Mouse (Mus musculus) forebrain, postnatal 0 days (tissue): ENCODE measurements around the gene Ahctf1. TPM values are rescaled to one million over a fixed set of nuclear protein-coding genes. Genes with fewer than 3 reads are reported as not detected.

Experiments
- ATAC-seq: fragments of 200-750 bp; cut with Nextera tagmentation; 2 replicates; pipeline ENCODE4 v1.8.0; 2017; ENCODE audit warnings: mild to moderate bottlenecking, moderate library complexity
- DNase-seq: peaks from one replicate; pipeline ENCODE4 v3.0.0-alpha.2; 2015
- H3K27ac ChIP-seq: fragments of 300-500 bp; sonication (generic); 2 replicates; pipeline ENCODE4 v1.5.1; 2014; ENCODE audit warnings: low read depth, mild to moderate bottlenecking, antibody characterized with exemption, low read length, moderate library complexity, mixed read lengths
- H3K27me3 ChIP-seq: fragments of 300-500 bp; sonication (generic); 2 replicates; pipeline ENCODE4 v1.6.1; 2014; ENCODE audit warnings: mild to moderate bottlenecking, low read length, mixed read lengths; ENCODE audit not compliant: insufficient read depth
- H3K36me3 ChIP-seq: fragments of 300-500 bp; sonication (generic); 2 replicates; pipeline ENCODE4 v1.6.1; 2014; ENCODE audit warnings: mild to moderate bottlenecking, moderate library complexity; ENCODE audit not compliant: insufficient read depth
- H3K4me1 ChIP-seq: fragments of 300-500 bp; sonication (generic); 2 replicates; pipeline ENCODE4 v1.6.1; 2014; ENCODE audit warnings: antibody characterized with exemption; ENCODE audit not compliant: insufficient read depth
- H3K4me2 ChIP-seq: fragments of 300-500 bp; sonication (generic); 2 replicates; pipeline ENCODE4 v1.6.1; 2014; ENCODE audit warnings: low read depth, mild to moderate bottlenecking, moderate library complexity
- H3K4me3 ChIP-seq: fragments of 300-500 bp; sonication (generic); 2 replicates; pipeline ENCODE4 v1.5.1; 2014; ENCODE audit warnings: low read depth, low read length, mixed read lengths
- H3K9ac ChIP-seq: fragments of 300-500 bp; sonication (generic); 2 replicates; pipeline ENCODE4 v1.6.1; 2014; ENCODE audit warnings: mild to moderate bottlenecking
- H3K9me3 ChIP-seq: fragments of 300-500 bp; sonication (generic); 2 replicates; pipeline ENCODE4 v1.6.1; 2016; ENCODE audit warnings: low read length
- CTCF ChIP-seq: sonication (generic); IDR thresholded peaks from 2 replicates; pipeline ENCODE4 v1.5.1; 2016; ENCODE audit warnings: antibody characterized with exemption, control low read depth, low read depth
- WGBS: fragments of 180-500 bp; shearing (Covaris S2); extraction: QIAGEN DNeasy Blood & Tissue Kit; methylation state at CpG from one replicate; pipeline ENCODE4 v1.1.7; 2014; 5-methylcytosine and 5-hydroxymethylcytosine counted together
- polyA plus RNA-seq: library from polyadenylated mRNA; unstranded; fragments of >200 nt; fragmentation: Nextera tagmentation; extraction: Ambion mirVana; gene quantifications from 2 replicates; pipeline ENCODE4 v1.2.1, GENCODE M21; 2015
- total RNA-seq: library from RNA; depleted of rRNA; stranded (reverse); fragments of >200 nt; gene quantifications from 2 replicates; pipeline ENCODE4 v1.2.3, GENCODE M21; 2014; rRNA removed

Gene Ahctf1
- 35.2 and 41.8 TPM in 2 replicates for total RNA-seq
- 5.2 and 8.0 TPM in 2 replicates for polyA plus RNA-seq

- peak within 1 kb of the TSS; percentile 58 for H3K4me2 ChIP-seq
- peak within 1 kb of the TSS; percentile 95 for H3K27ac ChIP-seq
- H3K4me3 ChIP-seq, result peak within 1 kb of the TSS; percentile 87
- peak; percentile 99 for DNase-seq
- peak; percentile 41 for TF ChIP-seq CTCF
- peaks cover 7% of the 10 kb centered on the region; the same call in 1 of the 2 replicates for H3K4me1 ChIP-seq
- under 1% methylated on average over 55 of the region's 56 CpGs for WGBS
- H3K9me3 ChIP-seq, result no peaks in the 10 kb centered on the region
- peak; percentile 97 for ATAC-seq
- H3K27me3 ChIP-seq, result no peaks in the 10 kb centered on the region
- peaks cover 5% of the 10 kb centered on the region; the same call in 1 of the 2 replicates for H3K36me3 ChIP-seq
- peak within 1 kb of the TSS; percentile 90 for H3K9ac ChIP-seq
These were observed at the start of gene Ahctf1 for GRCm38 (mm10) chr1:179803513-179804139. Ahctf1 (minus strand) TSS chr1:179803680.

GRCm38 (mm10) chr1:179847759-179848389 lies 44.4 kb upstream of the Ahctf1 start:
- H3K4me2 ChIP-seq, result peak overlapping the region; percentile 64
- 1% methylated on average over 20 of the region's 20 CpGs for WGBS
- TF ChIP-seq CTCF, result peak; percentile 90
- peak; percentile 72 for ATAC-seq
- DNase-seq, result peak; percentile 81
- H3K27ac ChIP-seq, result no peak overlapping the region
- no peaks in the 10 kb centered on the region for H3K9me3 ChIP-seq
- peak overlapping the region; percentile 53 for H3K9ac ChIP-seq
- no peaks in the 10 kb centered on the region for H3K36me3 ChIP-seq
- no peaks in the 10 kb centered on the region for H3K27me3 ChIP-seq
- peak overlapping the region; percentile 45 for H3K4me3 ChIP-seq
- H3K4me1 ChIP-seq, result no peaks in the 10 kb centered on the region

- DNase-seq, result no peak
- TF ChIP-seq CTCF, result no peak
- H3K9me3 ChIP-seq, result no peaks in the 10 kb centered on the region
- no peak overlapping the region for H3K4me2 ChIP-seq
- H3K27me3 ChIP-seq, result no peaks in the 10 kb centered on the region
- no peak overlapping the region for H3K9ac ChIP-seq
- ATAC-seq, result no peak
- 60% methylated on average over 7 of the region's 7 CpGs for whole genome bisulfite sequencing
- H3K27ac ChIP-seq, result no peak overlapping the region
- no peaks in the 10 kb centered on the region for H3K4me1 ChIP-seq
- no peak overlapping the region for H3K4me3 ChIP-seq
- H3K36me3 ChIP-seq, result no peaks in the 10 kb centered on the region
These were observed 43.7 kb upstream of the Ahctf1 start for GRCm38 (mm10) chr1:179847173-179847572.

GRCm38 (mm10) chr1:179845832-179846499 lies 42.5 kb upstream of the Ahctf1 start:
- no peaks in the 10 kb centered on the region for H3K27me3 ChIP-seq
- H3K9ac ChIP-seq, result no peak overlapping the region
- no peak for TF ChIP-seq CTCF
- no peak overlapping the region for H3K4me2 ChIP-seq
- no peak for DNase-seq
- WGBS, result 79% methylated on average over 16 of the region's 16 CpGs
- H3K9me3 ChIP-seq, result no peaks in the 10 kb centered on the region
- no peaks in the 10 kb centered on the region for H3K36me3 ChIP-seq
- ATAC-seq, result no peak
- H3K4me3 ChIP-seq, result no peak overlapping the region
- H3K4me1 ChIP-seq, result no peaks in the 10 kb centered on the region
- H3K27ac ChIP-seq, result no peak overlapping the region

- H3K4me1 ChIP-seq, result no peaks in the 10 kb centered on the region
These were observed 41.4 kb upstream of the Ahctf1 start for GRCm38 (mm10) chr1:179844894-179845293.

GRCm38 (mm10) chr1:179843981-179844380 lies 40.5 kb upstream of the Ahctf1 start:
- WGBS, result 11% methylated on average over 3 of the region's 3 CpGs
- no peaks in the 10 kb centered on the region for H3K9me3 ChIP-seq
- no peak for TF ChIP-seq CTCF
- H3K27ac ChIP-seq, result no peak overlapping the region
- H3K4me3 ChIP-seq, result no peak overlapping the region
- ATAC-seq, result no peak
- no peak overlapping the region for H3K4me2 ChIP-seq
- no peak for DNase-seq
- no peak overlapping the region for H3K9ac ChIP-seq
- no peaks in the 10 kb centered on the region for H3K36me3 ChIP-seq
- no peaks in the 10 kb centered on the region for H3K27me3 ChIP-seq
- no peaks in the 10 kb centered on the region for H3K4me1 ChIP-seq

More at GRCm38 (mm10) chr1:179844894-179845293, 41.4 kb upstream of the Ahctf1 start:
- peak; percentile 58 for ATAC-seq
- Histone ChIP-seq H3K36me3 (no peaks in the 10 kb centered on the region), H3K27ac (no peak overlapping the region), H3K4me3 (no peak overlapping the region), H3K27me3 (no peaks in the 10 kb centered on the region), H3K9ac (no peak overlapping the region), H3K4me2 (no peak overlapping the region), H3K9me3 (no peaks in the 10 kb centered on the region)
- peak; percentile 35 for DNase-seq
- 23% methylated on average over 5 of the region's 5 CpGs for WGBS
- peak; percentile 59 for TF ChIP-seq CTCF

DNA sequence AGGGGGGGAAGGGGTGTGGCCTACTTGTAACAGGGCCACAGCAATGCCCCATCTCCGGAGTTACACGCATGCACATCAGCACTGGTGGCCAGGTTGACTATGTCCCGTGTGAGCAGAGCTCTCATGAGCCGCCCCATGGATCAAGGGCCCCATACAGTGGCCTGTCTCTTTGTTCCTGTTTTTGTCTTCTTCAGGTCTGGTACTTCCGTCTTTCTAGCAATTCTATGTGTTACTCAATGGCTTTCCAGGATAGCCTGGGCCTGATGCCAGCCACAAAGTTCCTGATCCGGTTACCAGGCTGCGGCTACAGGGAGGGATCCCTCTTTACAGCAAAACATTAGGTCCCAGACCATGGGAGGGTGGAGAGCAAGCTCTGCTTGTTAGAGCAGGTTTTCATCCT lies 39.1 kb upstream of the Ahctf1 start:
- ATAC-seq (no peak), DNase-seq (no peak)
- Histone ChIP-seq H3K9me3 (no peaks in the 10 kb centered on the region), H3K4me1 (no peaks in the 10 kb centered on the region), H3K4me3 (no peak overlapping the region), H3K36me3 (no peaks in the 10 kb centered on the region), H3K4me2 (no peak overlapping the region), H3K9ac (no peak overlapping the region), H3K27ac (no peak overlapping the region), H3K27me3 (no peaks in the 10 kb centered on the region)
- no peak for TF ChIP-seq CTCF
- 57% methylated on average over 7 of the region's 7 CpGs for WGBS
